Mouse (Mus musculus) stomach, postnatal 0 days (tissue): ENCODE measurements at regions not wholly inside any gene's neighbourhood (a gene's known extent, or its start where the extent isn't known, plus 50 kb on each side); places are given as distances from the start of the nearest gene placed in this dataset.

Experiments
- CTCF ChIP-seq: IDR thresholded peaks from 2 replicates; pipeline ENCODE4 v1.5.1; 2016; ENCODE audit warnings: antibody characterized with exemption, low read depth, mild to moderate bottlenecking, moderate library complexity
- EP300 ChIP-seq: optimal IDR thresholded peaks from 2 replicates; pipeline ENCODE3; 2016; ENCODE audit warnings: antibody characterized with exemption

GRCm38 (mm10) chr3:102276758-102277157 is 72.3 kb upstream of the Vangl1 start:
- TF ChIP-seq CTCF (no peak), EP300 (no peak)
